Mouse (Mus musculus) kidney, adult 2 months (tissue): Measurements from ENCODE around the gene Doc2b.

ENCODE experiments used
- CTCF ChIP-seq: fragments of 200-500 bp; conservative IDR thresholded peaks from 2 replicates; pipeline ENCODE4 v1.5.1; 2011; ENCODE audit warnings: low read depth, mild to moderate bottlenecking, control low read depth, low read length, moderate library complexity, mixed read lengths; ENCODE audit not compliant: insufficient read depth, insufficient read length
- POLR2A ChIP-seq: fragments of 200-500 bp; IDR thresholded peaks from one replicate; pipeline ENCODE4 v1.6.1; 2011; ENCODE audit warnings: low read depth, low read length, control low read depth

GRCm38 (mm10) chr11:75783799-75784198 lies 12.1 kb downstream of the Doc2b start:
- TF ChIP-seq POLR2A (no peak), CTCF (no peak)
